Mouse (Mus musculus) C2C12 (cell line): Measurements from ENCODE around the gene Syn3.

Source experiments
- CEBPB ChIP-seq: IDR thresholded peaks from one replicate; pipeline ENCODE4 v1.6.1; 2011; ENCODE audit warnings: low read depth, mild to moderate bottlenecking, control low read depth, moderate library complexity
- CTCF ChIP-seq: IDR thresholded peaks from one replicate; pipeline ENCODE4 v1.5.1; 2011; ENCODE audit not compliant: control insufficient read depth, insufficient read depth, insufficient read length
- MAX ChIP-seq: IDR thresholded peaks from one replicate; pipeline ENCODE4 v1.6.1; 2011; ENCODE audit warnings: mild to moderate bottlenecking, control low read depth
- USF1 ChIP-seq: IDR thresholded peaks from one replicate; pipeline ENCODE4 v1.6.1; 2011; ENCODE audit warnings: low read depth, mild to moderate bottlenecking, control low read depth, moderate library complexity

DNA sequence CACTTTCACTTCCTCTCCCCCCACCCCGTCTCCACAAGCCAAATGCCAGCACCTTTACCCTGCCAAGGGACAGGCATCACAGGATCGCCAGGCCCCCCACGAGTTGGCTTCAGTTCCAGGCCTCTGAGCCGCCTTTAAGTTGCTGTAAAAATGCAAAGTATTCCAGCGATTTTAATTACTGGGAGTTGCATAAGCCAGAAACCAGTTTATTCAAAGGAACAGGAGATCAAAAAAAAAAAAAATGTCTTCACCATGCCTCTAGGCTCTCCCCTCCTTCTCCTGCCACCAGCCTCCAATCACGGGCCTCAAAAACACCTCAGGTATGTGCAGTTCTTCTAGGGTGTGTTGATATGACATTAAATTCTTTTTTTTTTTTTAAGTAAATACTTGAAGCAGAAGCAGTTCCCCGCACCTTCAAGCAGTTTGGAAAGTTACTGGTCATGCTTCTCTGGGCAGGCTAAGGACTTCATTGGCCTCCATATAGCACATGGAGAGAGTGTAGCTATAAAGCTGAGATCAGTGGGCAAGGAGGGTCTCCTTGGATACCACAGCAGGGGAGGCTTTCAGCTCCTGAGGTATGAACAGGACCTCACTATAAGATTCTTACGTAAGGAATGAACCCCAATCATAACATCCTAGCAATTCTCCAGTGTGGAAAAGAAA is 208.5 kb downstream of the Syn3 start:
- no peak for TF ChIP-seq CTCF
- no peak for TF ChIP-seq MAX
- TF ChIP-seq CEBPB: no peak
- no peak for TF ChIP-seq USF1
